Mouse (Mus musculus): ENCODE measurements around the gene Kcnh2.

GRCm38 (mm10) chr5:24350531-24351250, 713 bp downstream of the Kcnh2 start:
- no peak for TF ChIP-seq CTCF (IDR thresholded peaks at IDR 0.05; ENCODE audit: insufficient read depth, low read depth, low read length)
- TF ChIP-seq POLR2A (IDR thresholded peaks at IDR 0.05; ENCODE audit: insufficient read depth, low read depth, low read length) = no peak

Measured in olfactory bulb, adult 2 months (tissue).